21 mouse cellular contexts compared by ENCODE assay signal in genomic region chr17:45417387-45417786, GRCm38 (mm10). TPM values are rescaled to one million over a fixed set of nuclear protein-coding genes. Genes with fewer than 3 reads are reported as not detected.
DNase-seq lines count a peak whose midpoint lies in the region; ATAC-seq and TF ChIP-seq lines count a peak whose summit lies in the region.
"Had no signal": no experiment of that assay in that cellular context is flagged by ENCODE, and none has a peak within 500 bp of the region (broad histone marks: within the 10 kb centered on the region; RNA-seq: fewer than 3 reads in every experiment).

No protein-coding gene starts in this region.

- DNase-seq in liver = peak; percentile 35
- no peak for DNase-seq in liver, postnatal 0 days
- peak; percentile 26 for DNase-seq in liver, embryonic 13.5 days
- no peak for DNase-seq in midbrain, embryonic 11.5 days (ENCODE audit: low spot score, missing footprints)
- no peak for DNase-seq in left cerebral cortex, adult 11 months (ENCODE audit: low spot score)
- DNase-seq: adrenal gland, adult 8-10 months; adrenal gland, postnatal 36 days; cerebellum, adult 8-10 months; cerebellum, postnatal 14 days; embryo, embryonic 11 days; gastrocnemius, postnatal 10 days; heart, adult 2 months had no signal

- 67% methylated on average over 2 of the region's 2 CpGs for WGBS in liver, postnatal 0 days (ENCODE audit: insufficient replicate concordance)
- 33% methylated on average over 2 of the region's 2 CpGs for WGBS in liver, embryonic 13.5 days (ENCODE audit: insufficient replicate concordance)
- 80% methylated on average over 2 of the region's 2 CpGs for WGBS in kidney, embryonic 14.5 days
- WGBS in midbrain, embryonic 11.5 days = 91% methylated on average over 2 of the region's 2 CpGs

- H3K4me3 ChIP-seq in liver, postnatal 0 days (ENCODE audit: low read depth, low read length) = no peak overlapping the region
- H3K4me3 ChIP-seq in liver, embryonic 13.5 days (replicated peaks) = no peak overlapping the region
- H3K4me3 ChIP-seq in kidney, embryonic 14.5 days (ENCODE audit: low read length) = no peak overlapping the region
- no peak overlapping the region for H3K4me3 ChIP-seq in midbrain, embryonic 11.5 days (ENCODE audit: low read depth, low read length)
- H3K4me3 ChIP-seq: embryonic facial prominence, embryonic 15.5 days; forebrain, embryonic 12.5 days; heart, adult 2 months; hindbrain, embryonic 10.5 days had no signal

- ATAC-seq in liver, postnatal 0 days = no peak
- peak; percentile 73 for ATAC-seq in liver, embryonic 13.5 days (ENCODE audit: low read depth)
- ATAC-seq in megakaryocyte progenitor cell, adult 5-6 weeks (replicated peaks; ENCODE audit: poor library complexity) = peak; percentile 65
- no peak for ATAC-seq in kidney, embryonic 14.5 days (ENCODE audit: low FRiP score, low TSS enrichment)
- no peak for ATAC-seq in midbrain, embryonic 11.5 days (ENCODE audit: low FRiP score)
- ATAC-seq: forebrain, embryonic 16.5 days had no signal

- H3K9me3 ChIP-seq in liver, postnatal 0 days (ENCODE audit: low read length) = no peaks in the 10 kb centered on the region
- no peaks in the 10 kb centered on the region for H3K9me3 ChIP-seq in liver, embryonic 13.5 days (replicated peaks)
- H3K9me3 ChIP-seq in kidney, embryonic 14.5 days (ENCODE audit: control insufficient read depth, low read length) = no peaks in the 10 kb centered on the region
- H3K9me3 ChIP-seq in midbrain, embryonic 11.5 days (ENCODE audit: control insufficient read depth, low read length) = no peaks in the 10 kb centered on the region
- H3K9me3 ChIP-seq: embryonic facial prominence, embryonic 15.5 days; forebrain, embryonic 12.5 days; hindbrain, embryonic 10.5 days had no signal

- H3K36me3 ChIP-seq in liver, postnatal 0 days (replicated peaks; ENCODE audit: insufficient read depth, low read length) = peaks cover 61% of the 10 kb centered on the region
- H3K36me3 ChIP-seq in liver, embryonic 13.5 days = peaks cover 71% of the 10 kb centered on the region
- H3K36me3 ChIP-seq in kidney, embryonic 14.5 days (ENCODE audit: control insufficient read depth, insufficient read depth, low read length) = peaks cover 80% of the 10 kb centered on the region
- H3K36me3 ChIP-seq in midbrain, embryonic 11.5 days (ENCODE audit: control insufficient read depth, insufficient read depth, low read length) = peaks cover 9% of the 10 kb centered on the region; the same call in 1 of the 2 replicates

- no peaks in the 10 kb centered on the region for H3K27me3 ChIP-seq in liver, postnatal 0 days (ENCODE audit: insufficient read depth, low read length)
- no peaks in the 10 kb centered on the region for H3K27me3 ChIP-seq in liver, embryonic 13.5 days
- no peaks in the 10 kb centered on the region for H3K27me3 ChIP-seq in kidney, embryonic 14.5 days (ENCODE audit: control insufficient read depth, insufficient read depth, low read length)
- no peaks in the 10 kb centered on the region for H3K27me3 ChIP-seq in midbrain, embryonic 11.5 days (ENCODE audit: control insufficient read depth, insufficient read depth, low read length)
- H3K27me3 ChIP-seq: CH12.LX; embryonic facial prominence, embryonic 15.5 days; forebrain, embryonic 12.5 days had no signal

- no peak overlapping the region for H3K27ac ChIP-seq in liver, postnatal 0 days (ENCODE audit: low read depth)
- H3K27ac ChIP-seq in liver, embryonic 13.5 days = no peak overlapping the region
- H3K27ac ChIP-seq in kidney, embryonic 14.5 days (ENCODE audit: low read depth, low read length) = no peak overlapping the region
- H3K27ac ChIP-seq in midbrain, embryonic 11.5 days (ENCODE audit: low read depth, low read length) = no peak overlapping the region
- H3K27ac ChIP-seq: embryonic facial prominence, embryonic 15.5 days; forebrain, embryonic 12.5 days; heart, adult 2 months; hindbrain, embryonic 10.5 days; hindbrain, embryonic 14.5 days had no signal

- peaks cover 4% of the 10 kb centered on the region for H3K4me1 ChIP-seq in liver, postnatal 0 days (ENCODE audit: insufficient read depth)
- peaks cover 12% of the 10 kb centered on the region for H3K4me1 ChIP-seq in liver, embryonic 13.5 days (replicated peaks)
- H3K4me1 ChIP-seq in kidney, embryonic 14.5 days (ENCODE audit: control insufficient read depth, insufficient read depth, low read length) = no peaks in the 10 kb centered on the region
- H3K4me1 ChIP-seq in midbrain, embryonic 11.5 days (ENCODE audit: control insufficient read depth, insufficient read depth, low read length) = no peaks in the 10 kb centered on the region
- H3K4me1 ChIP-seq: embryonic facial prominence, embryonic 15.5 days; forebrain, embryonic 12.5 days; hindbrain, embryonic 10.5 days had no signal

- H3K9ac ChIP-seq in liver, postnatal 0 days (replicated peaks) = no peak overlapping the region
- H3K9ac ChIP-seq in liver, embryonic 13.5 days = no peak overlapping the region; the same call in 1 of the 2 replicates
- no peak overlapping the region for H3K9ac ChIP-seq in kidney, embryonic 14.5 days (ENCODE audit: low read depth, low read length)
- no peak overlapping the region for H3K9ac ChIP-seq in midbrain, embryonic 11.5 days (ENCODE audit: low read length)
- H3K9ac ChIP-seq: embryonic facial prominence, embryonic 15.5 days; forebrain, embryonic 12.5 days; hindbrain, embryonic 14.5 days had no signal

- TF ChIP-seq EP300 in liver, postnatal 0 days (IDR thresholded peaks at IDR 0.05; ENCODE audit: low read depth) = no peak

- no peak for TF ChIP-seq CTCF in liver, postnatal 0 days (IDR thresholded peaks at IDR 0.05; ENCODE audit: low read depth)

- no peak overlapping the region for H3K4me2 ChIP-seq in liver, postnatal 0 days (ENCODE audit: low read depth, low read length)
- no peak overlapping the region for H3K4me2 ChIP-seq in liver, embryonic 13.5 days
- no peak overlapping the region for H3K4me2 ChIP-seq in kidney, embryonic 14.5 days (replicated peaks; ENCODE audit: low read depth, low read length)
- H3K4me2 ChIP-seq in midbrain, embryonic 11.5 days = no peak overlapping the region
- H3K4me2 ChIP-seq: embryonic facial prominence, embryonic 15.5 days; forebrain, embryonic 12.5 days; heart, embryonic 11.5 days; hindbrain, embryonic 14.5 days had no signal

RNA-seq across cellular contexts. Expression of gene Cdc5l, which starts 16.1 kb away (rescaled TPM):
- 20.9 and 21.7 TPM in 2 replicates for polyA plus RNA-seq in liver, postnatal 0 days (2015; fragmentation: Nextera tagmentation; extraction: Ambion mirVana)
- 36.4 and 41.5 TPM in 2 replicates for polyA plus RNA-seq in liver, embryonic 13.5 days (2015; fragmentation: Nextera tagmentation; extraction: Ambion mirVana)
- 60.9 and 69.3 TPM in 2 replicates for total RNA-seq in megakaryocyte progenitor cell, adult 5-6 weeks (2015)
- 109 and 128 TPM in 2 replicates for total RNA-seq in megakaryocyte progenitor cell, adult 5-6 weeks (2017)
- 69.3 and 73.5 TPM in 2 replicates for polyA plus RNA-seq in kidney, embryonic 14.5 days (2014; fragmentation: Nextera tagmentation; extraction: Ambion mirVana)
- 87.9 and 91.6 TPM in 2 replicates for polyA plus RNA-seq in midbrain, embryonic 11.5 days (2014; fragmentation: Nextera tagmentation; extraction: Ambion mirVana)

RNA-seq across cellular contexts. Expression of gene Spats1, which starts 57.8 kb away (rescaled TPM):
- not detected in 2 replicates for polyA plus RNA-seq in liver, postnatal 0 days (2015; fragmentation: Nextera tagmentation; extraction: Ambion mirVana)
- 0.06 and 0.18 TPM in 2 replicates for polyA plus RNA-seq in liver, embryonic 13.5 days (2015; fragmentation: Nextera tagmentation; extraction: Ambion mirVana)
- total RNA-seq in megakaryocyte progenitor cell, adult 5-6 weeks (2015) = not detected in 2 replicates
- total RNA-seq in megakaryocyte progenitor cell, adult 5-6 weeks (2017) = not detected in 2 replicates
- 0.46 and 0.76 TPM in 2 replicates for polyA plus RNA-seq in kidney, embryonic 14.5 days (2014; fragmentation: Nextera tagmentation; extraction: Ambion mirVana)
- polyA plus RNA-seq in midbrain, embryonic 11.5 days (2014; fragmentation: Nextera tagmentation; extraction: Ambion mirVana) = 0.40 and 0.46 TPM in 2 replicates
- total RNA-seq: adrenal gland, postnatal 36 days had no signal
- polyA plus RNA-seq: heart, adult 2 months had no signal

Comparison
In these comparisons a context has a peak if more than half of its experiments do, and no peak if none do; other contexts are left out.
1. DNase-seq: peak in liver (single experiment) and liver, embryonic 13.5 days (single experiment); none in liver, postnatal 0 days (single experiment), midbrain, embryonic 11.5 days (single experiment) and left cerebral cortex, adult 11 months (single experiment).
2. ATAC-seq: peak in liver, embryonic 13.5 days (single experiment) and megakaryocyte progenitor cell, adult 5-6 weeks (single experiment); none in liver, postnatal 0 days (single experiment), kidney, embryonic 14.5 days (single experiment) and midbrain, embryonic 11.5 days (single experiment).